Mouse (Mus musculus) kidney, embryonic 16.5 days (tissue): ENCODE measurements at regions not wholly inside any gene's neighbourhood (a gene's known extent, or its start where the extent isn't known, plus 50 kb on each side); places are given as distances from the start of the nearest gene placed in this dataset.

Experiments used
- ATAC-seq: fragments of 200-750 bp; cut with Nextera tagmentation; 2 replicates; pipeline ENCODE4 v1.8.0; 2017; ENCODE audit warnings: moderate TSS enrichment; ENCODE audit not compliant: low FRiP score, low TSS enrichment
- H3K27ac ChIP-seq: fragments of 300-500 bp; sonication (generic); 2 replicates; pipeline ENCODE4 v1.5.1; 2014; ENCODE audit warnings: low read length
- H3K27me3 ChIP-seq: fragments of 300-500 bp; sonication (generic); 2 replicates; pipeline ENCODE4 v1.6.1; 2014; ENCODE audit warnings: low read length, control low read depth, mixed read lengths; ENCODE audit not compliant: insufficient read depth
- H3K36me3 ChIP-seq: fragments of 300-500 bp; sonication (generic); 2 replicates; pipeline ENCODE4 v1.6.1; 2014; ENCODE audit warnings: low read length, control low read depth, mixed read lengths; ENCODE audit not compliant: insufficient read depth
- H3K4me1 ChIP-seq: fragments of 300-500 bp; sonication (generic); 2 replicates; pipeline ENCODE4 v1.6.1; 2014; ENCODE audit warnings: low read length, control low read depth, mixed read lengths; ENCODE audit not compliant: insufficient read depth
- H3K4me2 ChIP-seq: fragments of 300-500 bp; sonication (generic); replicated peaks from 2 replicates; pipeline ENCODE4 v1.6.1; 2014; ENCODE audit warnings: low read depth, low read length
- H3K4me3 ChIP-seq: fragments of 300-500 bp; sonication (generic); 2 replicates; pipeline ENCODE4 v1.5.1; 2014; ENCODE audit warnings: mild to moderate bottlenecking, low read length
- H3K9ac ChIP-seq: fragments of 300-500 bp; sonication (generic); replicated peaks from 2 replicates; pipeline ENCODE4 v1.6.1; 2014; ENCODE audit warnings: low read length
- H3K9me3 ChIP-seq: fragments of 300-500 bp; sonication (generic); 2 replicates; pipeline ENCODE4 v1.6.1; 2016; ENCODE audit warnings: low read length, control low read depth
- WGBS: fragments of 180-500 bp; shearing (Covaris S2); extraction: QIAGEN DNeasy Blood & Tissue Kit; methylation state at CpG from one replicate; pipeline ENCODE4 v1.1.7; 2014; 5-methylcytosine and 5-hydroxymethylcytosine counted together

DNA sequence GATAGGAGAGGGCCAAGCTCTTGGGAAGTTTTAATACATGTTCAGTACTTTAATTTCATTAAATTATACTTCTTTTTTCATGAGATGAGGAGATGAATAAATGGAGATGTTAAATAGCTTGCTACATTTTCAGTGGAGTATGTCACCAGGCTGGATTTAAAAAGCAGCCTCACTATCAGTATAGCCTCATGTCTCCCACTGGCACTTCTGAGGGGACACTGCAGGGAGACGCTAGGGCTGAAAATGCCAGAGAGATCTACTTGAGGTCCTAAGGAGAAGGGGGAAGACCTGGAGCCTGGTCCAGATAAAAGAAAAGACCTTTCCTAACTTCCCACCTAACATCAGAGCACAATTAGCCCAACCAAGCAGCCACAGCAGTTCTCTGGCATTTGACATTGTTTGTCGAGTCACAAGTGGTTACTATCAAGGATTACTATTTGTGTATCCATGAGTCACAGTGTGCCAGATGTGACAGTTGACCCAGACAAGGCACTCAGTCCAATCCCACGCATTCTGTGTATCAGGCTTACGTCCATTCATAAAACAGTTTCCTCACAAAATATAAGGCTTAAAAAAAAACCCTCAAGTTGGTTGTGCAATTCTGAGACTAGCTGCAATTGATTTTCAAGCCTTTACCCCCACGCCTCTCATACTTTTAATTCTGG, 703.8 kb downstream of the Inhba start:
- WGBS = 47% methylated on average over 5 of the region's 5 CpGs
- Histone ChIP-seq H3K27ac (no peak overlapping the region), H3K9ac (no peak overlapping the region), H3K36me3 (no peaks in the 10 kb centered on the region), H3K4me3 (no peak overlapping the region), H3K9me3 (no peaks in the 10 kb centered on the region), H3K27me3 (no peaks in the 10 kb centered on the region), H3K4me2 (no peak overlapping the region), H3K4me1 (0 out of 2 replicates have a peak, but pooled peaks cover 7% of the 10 kb centered on the region)
- ATAC-seq = no peak; the same call in 1 of the 2 replicates

- H3K36me3 ChIP-seq = no peaks in the 10 kb centered on the region
- no peak overlapping the region for H3K4me3 ChIP-seq
- no peaks in the 10 kb centered on the region for H3K27me3 ChIP-seq
- 24% methylated on average over 6 of the region's 6 CpGs for WGBS
- no peak overlapping the region for H3K9ac ChIP-seq
- H3K27ac ChIP-seq = no peak overlapping the region
- no peak for ATAC-seq
- no peak overlapping the region for H3K4me2 ChIP-seq
- H3K4me1 ChIP-seq = 0 out of 2 replicates have a peak, but pooled peaks cover 7% of the 10 kb centered on the region
- H3K9me3 ChIP-seq = no peaks in the 10 kb centered on the region
Observed at GRCm38 (mm10) chr13:16716340-16716739, 704.7 kb downstream of the Inhba start.

DNA sequence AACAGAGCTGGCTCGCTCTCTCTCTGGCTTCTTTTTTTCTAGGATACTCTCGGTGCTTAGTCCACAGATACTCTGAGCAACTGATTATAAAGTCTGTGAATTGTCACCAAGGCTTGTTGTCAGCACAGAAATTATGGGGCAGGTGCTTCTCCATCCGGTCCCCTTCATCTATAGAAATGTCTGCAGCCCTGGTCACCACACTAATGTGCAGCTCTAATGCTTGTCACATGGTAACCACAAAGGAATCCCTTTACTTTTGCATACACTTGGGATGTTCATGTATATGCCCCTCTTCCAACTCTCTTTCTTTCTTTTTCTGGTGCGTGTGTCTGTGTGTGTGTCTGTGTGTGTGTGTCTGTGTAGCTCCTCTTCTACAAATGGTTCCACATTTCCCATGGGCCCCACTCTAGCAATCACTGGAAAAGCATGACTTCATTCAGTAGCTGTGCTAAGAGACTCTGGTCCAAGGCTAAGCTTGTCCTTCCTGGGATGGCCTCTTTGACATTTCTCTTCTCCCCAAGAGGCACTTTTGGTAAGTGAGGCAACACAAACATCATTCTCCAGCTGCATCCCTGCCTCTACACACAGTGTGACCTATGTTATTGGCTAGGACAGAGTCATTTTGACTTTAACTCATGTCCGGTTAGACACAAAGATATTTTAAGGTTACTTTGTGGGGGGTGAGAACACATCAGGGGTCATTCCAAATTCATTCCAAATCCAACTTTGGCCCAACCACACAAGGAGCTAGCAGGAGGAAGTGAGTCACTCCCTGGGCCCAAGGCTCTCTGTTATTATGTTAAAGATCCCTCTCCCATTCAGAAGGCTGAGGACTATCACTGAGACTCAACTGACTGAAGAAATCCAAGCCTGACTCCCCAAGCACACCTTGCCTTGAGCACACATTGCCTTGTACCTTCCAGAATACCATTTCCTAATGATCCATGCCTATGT, 705.4 kb downstream of the Inhba start:
- no peak overlapping the region for H3K4me3 ChIP-seq
- no peak overlapping the region for H3K9ac ChIP-seq
- no peak; the same call in 1 of the 2 replicates for ATAC-seq
- WGBS = 50% methylated on average over 5 of the region's 5 CpGs
- H3K27ac ChIP-seq = no peak overlapping the region
- H3K4me2 ChIP-seq = no peak overlapping the region
- no peaks in the 10 kb centered on the region for H3K27me3 ChIP-seq
- 0 out of 2 replicates have a peak, but pooled peaks cover 7% of the 10 kb centered on the region for H3K4me1 ChIP-seq
- no peaks in the 10 kb centered on the region for H3K36me3 ChIP-seq
- no peaks in the 10 kb centered on the region for H3K9me3 ChIP-seq

DNA sequence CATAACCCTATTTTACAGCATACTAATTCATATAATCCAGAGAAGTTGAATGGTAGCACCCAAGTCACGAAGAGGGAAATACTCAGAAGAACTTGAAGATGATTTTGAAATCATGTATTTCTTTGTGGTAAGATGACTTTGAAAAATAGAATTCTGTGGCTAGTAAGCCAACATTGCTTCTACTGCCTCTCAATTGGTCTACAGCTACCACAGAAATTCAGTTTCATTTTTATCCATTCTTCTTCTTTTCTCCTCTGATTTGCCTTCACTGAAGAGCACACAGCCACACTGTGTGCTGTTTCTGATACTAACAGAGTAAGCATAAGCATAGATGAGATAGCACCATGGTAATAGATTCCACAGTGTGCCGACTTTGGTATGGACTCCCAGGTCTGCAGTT, 708.4 kb downstream of the Inhba start:
- no peak overlapping the region for H3K27ac ChIP-seq
- H3K9me3 ChIP-seq = no peaks in the 10 kb centered on the region
- no peak overlapping the region for H3K4me2 ChIP-seq
- H3K4me3 ChIP-seq = no peak overlapping the region
- 0 out of 2 replicates have a peak, but pooled peaks cover 7% of the 10 kb centered on the region for H3K4me1 ChIP-seq
- no peaks in the 10 kb centered on the region for H3K36me3 ChIP-seq
- 89% methylated on average over 2 of the region's 2 CpGs for WGBS
- H3K9ac ChIP-seq = no peak overlapping the region
- no peak for ATAC-seq
- no peaks in the 10 kb centered on the region for H3K27me3 ChIP-seq

GRCm38 (mm10) chr13:16725350-16725749, 713.7 kb downstream of the Inhba start:
- Histone ChIP-seq H3K9ac (no peak overlapping the region), H3K4me1 (no peaks in the 10 kb centered on the region), H3K27ac (no peak overlapping the region), H3K27me3 (no peaks in the 10 kb centered on the region), H3K36me3 (no peaks in the 10 kb centered on the region), H3K9me3 (no peaks in the 10 kb centered on the region), H3K4me3 (no peak overlapping the region), H3K4me2 (no peak overlapping the region)
- 58% methylated on average over 5 of the region's 5 CpGs for WGBS
- ATAC-seq = no peak

DNA sequence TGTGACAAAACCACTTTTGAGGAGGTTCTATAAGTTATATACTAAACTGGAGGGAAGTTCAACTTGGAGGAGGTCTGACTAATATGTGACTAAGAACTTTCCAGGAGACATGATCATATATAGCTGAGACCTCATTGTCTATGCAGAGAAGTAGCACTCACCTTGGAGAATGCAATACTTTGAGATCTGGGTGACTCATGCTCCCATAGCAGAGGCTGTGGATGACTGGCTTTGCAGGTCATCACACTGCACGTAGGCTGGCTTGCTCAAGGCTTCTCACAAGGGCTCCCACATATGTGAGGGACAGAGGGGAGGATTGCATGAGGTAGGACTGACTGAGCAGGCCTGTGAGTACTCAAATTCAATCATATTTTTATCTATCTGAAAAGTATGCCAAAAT, 726.7 kb downstream of the Inhba start:
- WGBS = 58% methylated on average over 1 of the region's 1 CpGs
- Histone ChIP-seq H3K9ac (no peak overlapping the region), H3K4me1 (no peaks in the 10 kb centered on the region), H3K36me3 (no peaks in the 10 kb centered on the region), H3K4me3 (no peak overlapping the region), H3K27me3 (no peaks in the 10 kb centered on the region), H3K27ac (no peak overlapping the region), H3K9me3 (no peaks in the 10 kb centered on the region), H3K4me2 (no peak overlapping the region)
- ATAC-seq = no peak

- 92% methylated on average over 3 of the region's 3 CpGs for WGBS
Observed at GRCm38 (mm10) chr13:16739563-16739962, 727.9 kb downstream of the Inhba start.

GRCm38 (mm10) chr13:16744237-16744636, 732.6 kb downstream of the Inhba start:
- no peaks in the 10 kb centered on the region for H3K9me3 ChIP-seq
- H3K4me1 ChIP-seq = no peaks in the 10 kb centered on the region
- no peak overlapping the region for H3K4me2 ChIP-seq
- no peak overlapping the region for H3K9ac ChIP-seq
- no peaks in the 10 kb centered on the region for H3K27me3 ChIP-seq
- H3K4me3 ChIP-seq = no peak overlapping the region
- no peaks in the 10 kb centered on the region for H3K36me3 ChIP-seq
- no peak overlapping the region for H3K27ac ChIP-seq
- no peak for ATAC-seq
- 87% methylated on average over 1 of the region's 1 CpGs for WGBS

More at GRCm38 (mm10) chr13:16739563-16739962, 727.9 kb downstream of the Inhba start:
- no peak for ATAC-seq
- H3K4me1 ChIP-seq = no peaks in the 10 kb centered on the region
- H3K9me3 ChIP-seq = no peaks in the 10 kb centered on the region
- no peak overlapping the region for H3K27ac ChIP-seq
- H3K36me3 ChIP-seq = no peaks in the 10 kb centered on the region
- H3K4me3 ChIP-seq = no peak overlapping the region
- no peaks in the 10 kb centered on the region for H3K27me3 ChIP-seq
- H3K9ac ChIP-seq = no peak overlapping the region
- no peak overlapping the region for H3K4me2 ChIP-seq

- WGBS = 82% methylated on average over 1 of the region's 1 CpGs
- Histone ChIP-seq H3K27me3 (no peaks in the 10 kb centered on the region), H3K9ac (no peak overlapping the region), H3K4me1 (no peaks in the 10 kb centered on the region), H3K9me3 (no peaks in the 10 kb centered on the region), H3K36me3 (no peaks in the 10 kb centered on the region), H3K27ac (no peak overlapping the region), H3K4me3 (no peak overlapping the region), H3K4me2 (no peak overlapping the region)
- no peak for ATAC-seq
Observed at GRCm38 (mm10) chr13:16745644-16746043, 734.0 kb downstream of the Inhba start.

DNA sequence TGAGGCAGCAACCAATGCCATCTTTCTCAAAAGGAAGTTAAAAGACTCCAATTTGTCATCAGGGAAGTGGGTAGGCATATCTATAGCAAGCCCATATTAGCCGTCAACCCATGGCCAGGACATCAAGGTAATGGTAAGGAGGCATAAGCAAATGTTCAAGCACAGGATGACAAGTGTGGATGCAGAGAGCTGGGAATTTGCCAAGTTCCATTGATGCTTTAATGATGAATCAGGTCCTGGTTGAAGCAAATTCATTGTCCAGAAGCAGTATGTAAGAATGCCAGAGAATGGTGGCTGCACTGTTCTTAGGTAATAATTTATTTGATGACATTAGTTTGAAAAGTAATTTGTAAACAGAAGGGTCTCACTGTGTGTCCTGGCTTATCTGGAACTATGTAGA, 734.8 kb downstream of the Inhba start:
- H3K9me3 ChIP-seq = no peaks in the 10 kb centered on the region
- H3K4me2 ChIP-seq = no peak overlapping the region
- no peaks in the 10 kb centered on the region for H3K27me3 ChIP-seq
- no peaks in the 10 kb centered on the region for H3K36me3 ChIP-seq
- no peak overlapping the region for H3K9ac ChIP-seq
- no peak overlapping the region for H3K27ac ChIP-seq
- 95% methylated on average over 1 of the region's 1 CpGs for WGBS
- H3K4me3 ChIP-seq = no peak overlapping the region
- H3K4me1 ChIP-seq = no peaks in the 10 kb centered on the region
- no peak for ATAC-seq
